Mouse (Mus musculus) liver, adult 2 months (tissue): Measurements from ENCODE around the gene Zdhhc9.

Source experiments
- CTCF ChIP-seq: fragments of 200-500 bp; IDR thresholded peaks from 2 replicates; pipeline ENCODE4 v1.5.1; 2011; ENCODE audit warnings: low read depth, low read length, control low read depth
- POLR2A ChIP-seq: fragments of 200-500 bp; IDR thresholded peaks from 2 replicates; pipeline ENCODE4 v1.6.1; 2011; ENCODE audit warnings: low read length, control low read depth; ENCODE audit not compliant: insufficient read depth; ENCODE audit errors: extremely low read depth

GRCm38 (mm10) chrX:48203763-48204162 is 4.9 kb downstream of the Zdhhc9 start:
- TF ChIP-seq POLR2A (no peak), CTCF (no peak)
